Mouse (Mus musculus) ovary, postnatal 14 days (tissue): ENCODE data around the gene Bsdc1.

ENCODE experiments used
- DNase-seq: peaks from one replicate; pipeline ENCODE4 v3.0.0; 2022; ENCODE audit warnings: low spot score

The Bsdc1 gene

GRCm38 (mm10) chr4:129479863-129480262 is 18.5 kb downstream of the Bsdc1 start:
- DNase-seq, result no peak

GRCm38 (mm10) chr4:129481090-129481489 is 19.7 kb downstream of the Bsdc1 start:
- no peak for DNase-seq

- DNase-seq, result no peak
Measured at GRCm38 (mm10) chr4:129490972-129491880, 29.8 kb downstream of the Bsdc1 start, which contains the start of the genes Tssk3 and Fam229a. TSS of gene Tssk3 (minus strand) at chr4:129491022. TSS of gene Fam229a (plus strand) at chr4:129491190.

- no peak for DNase-seq
Measured at GRCm38 (mm10) chr4:129494681-129495080, 33.3 kb downstream of the Bsdc1 start.

- DNase-seq, result no peak
Measured at GRCm38 (mm10) chr4:129495672-129496562, 34.5 kb downstream of the Bsdc1 start.

- no peak for DNase-seq
Measured at GRCm38 (mm10) chr4:129496631-129497030, 35.2 kb downstream of the Bsdc1 start.

- no peak for DNase-seq
Measured at GRCm38 (mm10) chr4:129498941-129499340, 37.6 kb downstream of the Bsdc1 start.

- DNase-seq, result no peak
Measured at GRCm38 (mm10) chr4:129500017-129500416, 38.6 kb downstream of the Bsdc1 start.

- peak; percentile 82 for DNase-seq
Measured at GRCm38 (mm10) chr4:129500607-129501566, 39.5 kb downstream of the Bsdc1 start.

GRCm38 (mm10) chr4:129502327-129502888 is 41.0 kb downstream of the Bsdc1 start:
- no peak for DNase-seq

GRCm38 (mm10) chr4:129502901-129503444 is 41.6 kb downstream of the Bsdc1 start:
- no peak for DNase-seq

- DNase-seq, result no peak
Measured at GRCm38 (mm10) chr4:129505511-129505910, 44.1 kb downstream of the Bsdc1 start.

- no peak for DNase-seq
Measured at GRCm38 (mm10) chr4:129507434-129508236, 46.3 kb downstream of the Bsdc1 start.

- DNase-seq, result no peak
Measured at GRCm38 (mm10) chr4:129508237-129508515, 46.8 kb downstream of the Bsdc1 start.

GRCm38 (mm10) chr4:129508834-129509600 is 47.6 kb downstream of the Bsdc1 start:
- DNase-seq, result no peak

- DNase-seq, result no peak
Measured at GRCm38 (mm10) chr4:129509650-129510049, 48.3 kb downstream of the Bsdc1 start.

GRCm38 (mm10) chr4:129510723-129511412 is 49.5 kb downstream of the Bsdc1 start:
- no peak for DNase-seq

GRCm38 (mm10) chr4:129511413-129512096 is 50.2 kb downstream of the Bsdc1 start:
- no peak for DNase-seq
